Mouse (Mus musculus): ENCODE results near the gene Gstt2. TPM values are rescaled to one million over a fixed set of nuclear protein-coding genes. Genes with fewer than 3 reads are reported as not detected.

The Gstt2 gene
- polyA plus RNA-seq, 1 experiment = 0.49 TPM

DNA sequence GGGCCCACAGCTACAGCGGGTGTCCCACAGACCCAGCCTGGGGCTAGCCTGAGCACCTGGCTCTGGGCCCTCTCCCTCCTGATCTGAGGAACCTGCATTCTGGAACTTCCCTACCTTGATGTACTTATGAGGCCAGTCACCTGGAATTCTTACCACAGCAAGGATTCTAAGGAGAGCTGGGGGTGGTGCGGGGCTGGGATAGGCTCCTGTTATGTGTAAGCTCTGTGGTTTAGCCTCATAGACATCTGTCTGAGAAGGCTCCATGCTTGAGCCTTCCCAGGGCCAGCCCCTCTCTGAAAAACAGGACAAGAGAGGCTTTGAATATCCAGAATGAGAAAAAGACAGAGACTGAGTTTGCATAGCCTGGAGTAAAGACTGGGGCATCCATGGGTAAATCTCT lies 14.8 kb downstream of the Gstt2 start, which contains the start of gene Gstt4:
TSS of gene Gstt4 (minus strand) at position 101 of the 400 bp plus-strand sequence.
- Histone ChIP-seq H3K36me3 (ENCODE audit: control insufficient read depth, insufficient read depth) (no peaks in the 10 kb centered on the region), H3ac (ENCODE audit: control insufficient read depth, insufficient read length, low read depth) (no peak within 1 kb of the TSS), H3K79me2 (ENCODE audit: control insufficient read depth, insufficient read depth) (no peaks in the 10 kb centered on the region), H3K79me3 (ENCODE audit: low read depth) (no peaks in the 10 kb centered on the region), H3K27me3 (ENCODE audit: control insufficient read depth, insufficient read depth, insufficient read length) (no peaks in the 10 kb centered on the region), H3K4me3 (ENCODE audit: insufficient read depth, poor library complexity, severe bottlenecking) (no peak within 1 kb of the TSS)
- no peak for TF ChIP-seq USF1 (IDR thresholded peaks at IDR 0.05; ENCODE audit: low read depth)
- no peak for TF ChIP-seq MYOG (IDR thresholded peaks at IDR 0.05; ENCODE audit: control insufficient read depth, extremely low read depth, insufficient read length)
- TF ChIP-seq FOSL1 (IDR thresholded peaks at IDR 0.05; ENCODE audit: insufficient read depth, low read length, poor library complexity, severe bottlenecking) = no peak
- no peak for TF ChIP-seq MAX (IDR thresholded peaks at IDR 0.05)
- TF ChIP-seq CTCF (IDR thresholded peaks at IDR 0.05; ENCODE audit: control insufficient read depth, insufficient read depth, insufficient read length) = no peak
- TF ChIP-seq CEBPB (IDR thresholded peaks at IDR 0.05; ENCODE audit: low read depth) = no peak
- no peak for TF ChIP-seq MYOD1 (IDR thresholded peaks at IDR 0.05; ENCODE audit: control insufficient read depth, insufficient read length, low read depth)

DNA sequence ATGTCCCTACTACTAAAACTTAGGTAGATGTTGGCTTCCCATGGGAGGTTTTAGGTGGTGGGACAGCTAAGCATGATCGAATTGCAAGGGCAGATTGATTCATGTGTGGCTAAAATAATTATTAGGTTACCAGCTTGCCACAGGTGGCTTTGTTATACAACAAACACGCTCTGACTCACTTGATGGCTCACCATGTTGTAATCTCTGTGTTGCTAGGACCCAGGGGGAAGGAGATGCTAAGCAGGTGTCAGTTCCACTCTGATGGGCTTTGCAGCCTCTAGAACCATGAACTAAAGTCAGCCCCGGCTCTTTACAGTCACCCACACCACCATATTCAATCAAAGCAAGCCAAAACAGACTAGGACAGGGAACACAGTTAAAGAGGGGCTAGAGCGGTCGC lies 17.3 kb downstream of the Gstt2 start:
- H3ac ChIP-seq (ENCODE audit: control insufficient read depth, insufficient read length, low read depth) = no peak overlapping the region
- TF ChIP-seq FOSL1 (IDR thresholded peaks at IDR 0.05; ENCODE audit: insufficient read depth, low read length, poor library complexity, severe bottlenecking) (no peak), CEBPB (IDR thresholded peaks at IDR 0.05; ENCODE audit: low read depth) (peak; percentile 30), MYOD1 (IDR thresholded peaks at IDR 0.05; ENCODE audit: control insufficient read depth, insufficient read length, low read depth) (peak; percentile 67)
- H3K79me3 ChIP-seq (ENCODE audit: low read depth) = no peaks in the 10 kb centered on the region
- no peaks in the 10 kb centered on the region for H3K27me3 ChIP-seq (ENCODE audit: control insufficient read depth, insufficient read depth, insufficient read length)
- no peaks in the 10 kb centered on the region for H3K79me2 ChIP-seq (ENCODE audit: control insufficient read depth, insufficient read depth)
- H3K36me3 ChIP-seq (ENCODE audit: control insufficient read depth, insufficient read depth) = no peaks in the 10 kb centered on the region
- H3K4me3 ChIP-seq (ENCODE audit: insufficient read depth, poor library complexity, severe bottlenecking) = no peak overlapping the region

DNA sequence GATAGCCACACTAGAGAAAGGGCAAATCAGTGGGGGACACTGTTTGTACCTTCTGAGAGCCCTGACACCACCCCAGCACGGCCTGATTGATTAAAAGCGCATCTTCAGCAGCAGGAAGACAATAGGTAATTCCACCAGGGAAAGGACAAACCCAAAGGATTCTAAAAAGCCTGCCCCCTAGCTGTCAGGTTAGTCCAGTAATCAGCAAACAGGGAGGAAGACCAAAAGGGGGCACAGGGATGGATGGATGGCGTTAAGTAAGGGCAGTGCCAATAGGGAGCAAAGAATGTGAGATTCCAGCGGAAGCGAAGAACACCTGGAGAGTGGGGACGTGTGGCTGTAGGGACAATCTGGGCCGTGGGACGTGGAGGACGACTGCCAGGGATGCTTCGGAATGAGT lies 18.6 kb downstream of the Gstt2 start:
- Histone ChIP-seq H3ac (ENCODE audit: control insufficient read depth, insufficient read length, low read depth) (no peak overlapping the region), H3K79me3 (ENCODE audit: low read depth) (no peaks in the 10 kb centered on the region), H3K4me3 (ENCODE audit: insufficient read depth, poor library complexity, severe bottlenecking) (no peak overlapping the region), H3K27me3 (ENCODE audit: control insufficient read depth, insufficient read depth, insufficient read length) (peaks cover 5% of the 10 kb centered on the region), H3K36me3 (ENCODE audit: control insufficient read depth, insufficient read depth) (no peaks in the 10 kb centered on the region), H3K79me2 (ENCODE audit: control insufficient read depth, insufficient read depth) (no peaks in the 10 kb centered on the region)
- no peak for TF ChIP-seq MYOG (IDR thresholded peaks at IDR 0.05; ENCODE audit: control insufficient read depth, extremely low read depth, insufficient read length)
- no peak for TF ChIP-seq CTCF (IDR thresholded peaks at IDR 0.05; ENCODE audit: control insufficient read depth, insufficient read depth, insufficient read length)

DNA sequence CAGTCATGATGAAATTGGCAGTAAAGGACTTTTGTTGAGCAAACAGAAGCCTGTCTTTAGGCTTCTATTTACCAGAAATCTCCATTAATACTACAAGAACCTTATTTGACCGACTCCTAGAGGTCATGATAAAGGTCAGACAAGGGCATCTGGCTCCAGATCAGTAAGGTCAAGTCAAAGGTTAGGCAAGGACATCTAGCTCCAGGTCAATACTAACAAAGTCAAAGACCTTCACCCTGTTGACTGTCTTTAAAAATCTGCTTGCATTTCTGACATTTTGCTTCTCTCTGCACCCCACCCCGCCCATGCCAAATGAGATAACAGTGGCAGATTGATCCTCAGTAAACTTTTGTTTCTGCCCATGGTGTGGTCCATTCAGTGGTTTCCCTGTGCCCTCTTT lies 33.0 kb downstream of the Gstt2 start:
- Histone ChIP-seq H3K36me3 (ENCODE audit: control insufficient read depth, insufficient read depth) (no peaks in the 10 kb centered on the region), H3ac (ENCODE audit: control insufficient read depth, insufficient read length, low read depth) (no peak overlapping the region), H3K4me3 (ENCODE audit: insufficient read depth, poor library complexity, severe bottlenecking) (no peak overlapping the region), H3K27me3 (ENCODE audit: control insufficient read depth, insufficient read depth, insufficient read length) (peaks cover 11% of the 10 kb centered on the region), H3K79me3 (ENCODE audit: low read depth) (no peaks in the 10 kb centered on the region), H3K79me2 (ENCODE audit: control insufficient read depth, insufficient read depth) (no peaks in the 10 kb centered on the region)
- TF ChIP-seq CTCF (IDR thresholded peaks at IDR 0.05; ENCODE audit: control insufficient read depth, insufficient read depth, insufficient read length) (no peak), CEBPB (IDR thresholded peaks at IDR 0.05; ENCODE audit: low read depth) (no peak), USF1 (IDR thresholded peaks at IDR 0.05; ENCODE audit: low read depth) (no peak), FOSL1 (IDR thresholded peaks at IDR 0.05; ENCODE audit: insufficient read depth, low read length, poor library complexity, severe bottlenecking) (no peak), MYOD1 (IDR thresholded peaks at IDR 0.05; ENCODE audit: control insufficient read depth, insufficient read length, low read depth) (no peak), MAX (IDR thresholded peaks at IDR 0.05) (no peak), MYOG (IDR thresholded peaks at IDR 0.05; ENCODE audit: control insufficient read depth, extremely low read depth, insufficient read length) (no peak)

DNA sequence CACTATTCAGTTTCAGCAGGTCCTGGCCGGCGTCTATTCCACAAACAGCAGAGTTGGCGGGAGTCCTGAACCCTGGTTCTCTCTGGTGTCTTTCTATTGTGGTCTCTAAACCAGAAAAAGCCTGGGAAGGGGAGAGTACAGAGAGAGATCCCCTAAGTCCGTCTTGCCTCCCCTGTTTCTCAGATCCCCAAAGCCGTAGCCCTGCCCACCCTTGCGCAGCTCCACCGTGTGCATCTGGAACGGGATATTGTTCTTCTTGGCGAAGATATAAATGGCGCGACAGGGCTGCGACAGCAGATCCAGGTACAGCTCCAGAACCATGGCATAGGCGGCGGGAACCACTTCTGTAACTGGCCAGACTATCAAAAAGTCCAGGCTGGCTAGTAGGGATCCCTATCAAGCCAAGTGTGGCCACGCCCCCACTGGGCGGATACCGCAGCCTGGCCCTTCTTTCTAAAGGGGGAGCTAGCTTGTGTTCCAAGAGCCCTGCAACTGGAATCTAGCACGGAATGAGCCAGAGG lies 39.0 kb downstream of the Gstt2 start, which contains the start of gene Gstt1:
TSS of gene Gstt1 (minus strand) at position 409 of the 521 bp plus-strand sequence.
- no peak for TF ChIP-seq MYOD1 (IDR thresholded peaks at IDR 0.05; ENCODE audit: control insufficient read depth, insufficient read length, low read depth)
- no peak for TF ChIP-seq FOSL1 (IDR thresholded peaks at IDR 0.05; ENCODE audit: insufficient read depth, low read length, poor library complexity, severe bottlenecking)
- TF ChIP-seq CTCF (IDR thresholded peaks at IDR 0.05; ENCODE audit: control insufficient read depth, insufficient read depth, insufficient read length) = no peak
- TF ChIP-seq USF1 (IDR thresholded peaks at IDR 0.05; ENCODE audit: low read depth) = no peak
- TF ChIP-seq CEBPB (IDR thresholded peaks at IDR 0.05; ENCODE audit: low read depth) = no peak
- TF ChIP-seq MYOG (IDR thresholded peaks at IDR 0.05; ENCODE audit: control insufficient read depth, extremely low read depth, insufficient read length) = no peak
- TF ChIP-seq MAX (IDR thresholded peaks at IDR 0.05) = no peak
- H3K27me3 ChIP-seq (ENCODE audit: control insufficient read depth, insufficient read depth, insufficient read length) = peaks cover 11% of the 10 kb centered on the region
- H3K36me3 ChIP-seq (ENCODE audit: control insufficient read depth, insufficient read depth) = no peaks in the 10 kb centered on the region
- H3K79me2 ChIP-seq (ENCODE audit: control insufficient read depth, insufficient read depth) = no peaks in the 10 kb centered on the region
- peak within 1 kb of the TSS; percentile 39 for H3ac ChIP-seq (ENCODE audit: control insufficient read depth, insufficient read length, low read depth)
- peak within 1 kb of the TSS; percentile 11 for H3K4me3 ChIP-seq (ENCODE audit: insufficient read depth, poor library complexity, severe bottlenecking)
- H3K79me3 ChIP-seq (ENCODE audit: low read depth) = no peaks in the 10 kb centered on the region

DNA sequence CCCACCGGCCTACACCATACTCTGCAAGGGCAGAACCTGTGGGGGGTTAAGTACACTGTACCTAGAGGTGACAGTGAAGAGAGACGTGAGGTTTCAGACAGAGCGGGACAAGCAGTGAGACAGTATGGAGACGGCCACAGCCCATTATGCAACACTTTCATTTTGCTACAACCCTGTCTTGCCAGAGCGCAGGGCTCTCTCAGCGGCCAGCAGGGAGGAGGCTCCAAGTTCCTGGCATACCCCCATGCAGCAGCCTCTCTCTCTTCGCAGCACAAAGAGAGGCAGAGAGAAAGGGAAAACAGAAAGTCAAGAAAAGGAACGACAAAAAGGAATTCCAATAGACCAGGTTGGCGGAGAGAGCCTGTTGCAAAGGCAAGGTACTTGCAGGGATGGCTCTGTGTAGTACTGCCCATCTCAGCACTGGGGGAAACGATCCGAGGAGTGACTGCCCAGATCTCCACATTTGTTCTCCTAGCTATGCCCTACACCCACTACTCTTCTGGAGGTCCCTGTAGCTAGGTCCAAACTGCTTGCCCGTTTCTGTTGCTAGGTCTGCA lies 39.5 kb downstream of the Gstt2 start:
- TF ChIP-seq MYOG (IDR thresholded peaks at IDR 0.05; ENCODE audit: control insufficient read depth, extremely low read depth, insufficient read length) (no peak), CEBPB (IDR thresholded peaks at IDR 0.05; ENCODE audit: low read depth) (peak; percentile 45), MAX (IDR thresholded peaks at IDR 0.05) (no peak)
- peaks cover 13% of the 10 kb centered on the region for H3K27me3 ChIP-seq (ENCODE audit: control insufficient read depth, insufficient read depth, insufficient read length)
- H3K36me3 ChIP-seq (ENCODE audit: control insufficient read depth, insufficient read depth) = no peaks in the 10 kb centered on the region
- H3K79me3 ChIP-seq (ENCODE audit: low read depth) = no peaks in the 10 kb centered on the region
- peak overlapping the region; percentile 11 for H3K4me3 ChIP-seq (ENCODE audit: insufficient read depth, poor library complexity, severe bottlenecking)
- no peaks in the 10 kb centered on the region for H3K79me2 ChIP-seq (ENCODE audit: control insufficient read depth, insufficient read depth)
- peak overlapping the region; percentile 39 for H3ac ChIP-seq (ENCODE audit: control insufficient read depth, insufficient read length, low read depth)
